Mouse (Mus musculus) heart, embryonic 11.5 days (tissue): ENCODE measurements around the gene Cux1. TPM values are rescaled to one million over a fixed set of nuclear protein-coding genes. Genes with fewer than 3 reads are reported as not detected.
A peak's percentile ranks its signal among the peaks of the same experiment; 100 is the strongest.

Source experiments
- ATAC-seq: fragments of 200-750 bp; cut with Nextera tagmentation; replicated peaks from 2 replicates; pipeline ENCODE4 v1.8.0; 2017; ENCODE audit warnings: moderate library complexity; ENCODE audit not compliant: insufficient number of reproducible peaks, low FRiP score, low TSS enrichment
- H3K27ac ChIP-seq: fragments of 300-500 bp; sonication (generic); 2 replicates; pipeline ENCODE4 v1.5.1; 2014; ENCODE audit warnings: mild to moderate bottlenecking, low read depth, low read length
- H3K27me3 ChIP-seq: fragments of 300-500 bp; sonication (generic); 2 replicates; pipeline ENCODE4 v1.6.1; 2014; ENCODE audit warnings: mild to moderate bottlenecking, low read length, mixed read lengths; ENCODE audit not compliant: control insufficient read depth, insufficient read depth
- H3K36me3 ChIP-seq: fragments of 300-500 bp; sonication (generic); 2 replicates; pipeline ENCODE4 v1.6.1; 2014; ENCODE audit warnings: mild to moderate bottlenecking, low read length, moderate library complexity, mixed read lengths; ENCODE audit not compliant: control insufficient read depth, insufficient read depth
- H3K4me1 ChIP-seq: fragments of 300-500 bp; sonication (generic); 2 replicates; pipeline ENCODE4 v1.6.1; 2014; ENCODE audit warnings: low read length; ENCODE audit not compliant: control insufficient read depth, insufficient read depth
- H3K4me2 ChIP-seq: fragments of 300-500 bp; sonication (generic); 2 replicates; pipeline ENCODE4 v1.6.1; 2014; ENCODE audit warnings: mild to moderate bottlenecking, moderate library complexity
- H3K4me3 ChIP-seq: fragments of 300-500 bp; sonication (generic); 2 replicates; pipeline ENCODE4 v1.5.1; 2014; ENCODE audit warnings: low read depth, low read length
- H3K9ac ChIP-seq: fragments of 300-500 bp; sonication (generic); 2 replicates; pipeline ENCODE4 v1.6.1; 2014; ENCODE audit warnings: mild to moderate bottlenecking, low read depth, low read length, moderate library complexity
- H3K9me3 ChIP-seq: fragments of 300-500 bp; sonication (generic); replicated peaks from 2 replicates; pipeline ENCODE4 v1.6.1; 2016; ENCODE audit warnings: low read length; ENCODE audit not compliant: control insufficient read depth
- WGBS: fragments of 180-500 bp; shearing (Covaris S2); extraction: QIAGEN DNeasy Blood & Tissue Kit; methylation state at CpG from one replicate; pipeline ENCODE4 v1.1.7; 2014; ENCODE audit not compliant: insufficient replicate concordance; 5-methylcytosine and 5-hydroxymethylcytosine counted together
- polyA plus RNA-seq: library from polyadenylated mRNA; unstranded; fragments of >200 nt; fragmentation: Nextera tagmentation; extraction: Ambion mirVana; gene quantifications from 2 replicates; pipeline ENCODE4 v1.2.1, GENCODE M21; 2014

The Cux1 gene
- polyA plus RNA-seq, 1 experiment from 2014 or later, result 67.5 TPM

- no peak overlapping the region for H3K4me3 ChIP-seq
- H3K4me1 ChIP-seq, result peaks cover 27% of the 10 kb centered on the region
- no peaks in the 10 kb centered on the region; the same call in 1 of the 2 replicates for H3K36me3 ChIP-seq
- H3K9me3 ChIP-seq, result no peaks in the 10 kb centered on the region
- ATAC-seq, result no peak
- H3K27me3 ChIP-seq, result no peaks in the 10 kb centered on the region
- no peak overlapping the region for H3K4me2 ChIP-seq
- H3K27ac ChIP-seq, result peak overlapping the region; percentile 6; the same call in 1 of the 2 replicates
- no peak overlapping the region for H3K9ac ChIP-seq
- 76% methylated on average over 7 of the region's 7 CpGs for WGBS
Observed at GRCm38 (mm10) chr5:136396256-136396655, 171.0 kb downstream of the Cux1 start.

DNA sequence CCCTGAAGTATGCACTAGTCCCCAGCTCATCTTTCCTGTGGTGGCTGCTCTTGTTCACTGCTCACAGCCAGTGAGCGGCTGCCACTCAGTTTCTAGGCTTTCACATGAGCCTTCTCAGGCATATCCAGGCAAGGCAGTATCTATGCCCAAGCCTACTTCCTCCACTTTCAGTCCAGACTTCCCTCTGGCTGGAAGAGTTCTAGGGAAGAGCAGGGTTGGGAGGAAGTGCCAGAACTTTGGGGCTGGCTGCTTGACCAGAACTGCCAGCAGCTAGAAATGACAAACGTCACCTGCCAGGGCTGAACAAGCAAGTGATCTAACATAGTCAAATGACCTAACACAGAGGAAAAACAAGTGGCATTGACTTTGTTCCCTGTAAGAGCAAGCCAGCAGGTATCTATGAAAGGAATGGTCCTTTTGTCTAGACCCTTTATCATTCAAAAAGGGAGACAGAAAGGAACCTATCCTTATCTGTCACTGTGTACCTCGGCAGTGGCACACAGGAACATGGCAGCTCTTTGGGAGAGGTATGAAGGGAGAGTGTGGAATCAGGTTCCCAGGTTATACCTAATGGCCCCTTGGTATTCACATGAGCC lies 171.6 kb downstream of the Cux1 start:
- ATAC-seq, result no peak
- no peak overlapping the region for H3K4me2 ChIP-seq
- H3K9me3 ChIP-seq, result no peaks in the 10 kb centered on the region
- no peak overlapping the region for H3K9ac ChIP-seq
- WGBS, result 67% methylated on average over 3 of the region's 3 CpGs
- H3K36me3 ChIP-seq, result no peaks in the 10 kb centered on the region; the same call in 1 of the 2 replicates
- 0 out of 2 replicates have a peak overlapping the region, but pooled peaks have one; percentile 22 for H3K27ac ChIP-seq
- no peak overlapping the region for H3K4me3 ChIP-seq
- H3K4me1 ChIP-seq, result peaks cover 27% of the 10 kb centered on the region
- H3K27me3 ChIP-seq, result no peaks in the 10 kb centered on the region

DNA sequence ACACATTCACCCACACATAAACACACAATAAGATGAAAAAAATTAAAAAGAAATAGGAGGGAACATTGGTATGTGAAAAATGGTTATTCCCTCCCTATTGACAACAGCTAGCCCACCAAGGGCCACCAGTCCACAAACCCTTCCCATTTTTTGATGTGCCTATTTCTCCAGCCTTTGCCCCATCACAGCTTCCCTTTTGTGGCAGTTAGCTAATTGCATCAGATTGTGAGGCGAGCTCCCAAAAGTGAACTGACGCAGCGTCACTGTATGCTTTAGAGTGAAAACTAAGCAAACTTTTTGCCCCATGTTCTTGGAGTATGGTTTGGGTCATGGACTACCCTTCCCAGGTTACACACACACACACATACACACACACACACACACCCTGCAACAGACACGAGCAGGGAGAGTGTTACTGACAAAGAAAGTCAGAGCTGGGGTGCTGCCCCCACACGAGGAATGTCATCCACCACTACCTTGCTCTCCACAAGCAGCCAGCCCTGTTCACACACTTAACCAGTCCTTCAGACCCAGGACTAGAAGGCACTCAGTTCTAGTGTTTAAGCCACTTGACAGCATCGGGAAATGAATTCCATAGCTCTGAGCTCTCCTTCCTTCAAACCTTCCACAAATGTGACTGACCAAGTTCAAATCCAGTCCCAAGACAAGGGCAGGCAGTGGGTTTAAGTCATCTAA lies 172.6 kb downstream of the Cux1 start:
- Histone ChIP-seq H3K9me3 (no peaks in the 10 kb centered on the region), H3K36me3 (no peaks in the 10 kb centered on the region; the same call in 1 of the 2 replicates), H3K27me3 (no peaks in the 10 kb centered on the region), H3K4me3 (no peak overlapping the region), H3K4me2 (no peak overlapping the region), H3K4me1 (peaks cover 27% of the 10 kb centered on the region), H3K9ac (no peak overlapping the region), H3K27ac (no peak overlapping the region)
- WGBS, result 61% methylated on average over 6 of the region's 6 CpGs
- no peak for ATAC-seq

DNA sequence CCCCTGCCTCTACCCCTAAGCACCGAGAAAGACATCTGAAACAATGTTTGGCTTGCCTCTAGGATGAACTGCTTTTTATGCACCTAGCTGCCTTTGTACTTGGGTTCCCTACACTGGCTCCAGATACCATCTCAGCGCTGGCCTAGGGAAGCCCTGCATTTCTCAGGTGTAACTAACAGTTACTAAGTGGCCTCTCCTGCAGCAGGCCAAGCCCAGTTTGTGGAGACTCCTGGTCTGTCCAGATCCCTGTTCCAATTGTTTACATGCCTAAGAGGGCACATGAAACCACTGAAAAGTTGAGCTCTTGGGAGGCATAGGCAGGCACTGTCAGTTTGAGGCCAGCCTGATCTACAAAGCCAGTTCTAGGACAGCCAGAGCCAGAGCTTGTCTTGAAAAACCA lies 173.7 kb downstream of the Cux1 start:
- H3K9ac ChIP-seq, result no peak overlapping the region
- H3K4me2 ChIP-seq, result no peak overlapping the region
- 97% methylated on average over 2 of the region's 2 CpGs for WGBS
- H3K27ac ChIP-seq, result no peak overlapping the region
- H3K9me3 ChIP-seq, result no peaks in the 10 kb centered on the region
- no peaks in the 10 kb centered on the region; the same call in 1 of the 2 replicates for H3K36me3 ChIP-seq
- H3K4me1 ChIP-seq, result peaks cover 26% of the 10 kb centered on the region
- ATAC-seq, result no peak
- no peaks in the 10 kb centered on the region for H3K27me3 ChIP-seq
- no peak overlapping the region for H3K4me3 ChIP-seq

- H3K36me3 ChIP-seq, result peaks cover 2% of the 10 kb centered on the region; the same call in 1 of the 2 replicates
- no peak overlapping the region for H3K27ac ChIP-seq
- H3K4me3 ChIP-seq, result no peak overlapping the region
- H3K27me3 ChIP-seq, result no peaks in the 10 kb centered on the region
- ATAC-seq, result no peak
- H3K9ac ChIP-seq, result no peak overlapping the region
- no peaks in the 10 kb centered on the region for H3K9me3 ChIP-seq
- peaks cover 8% of the 10 kb centered on the region for H3K4me1 ChIP-seq
- H3K4me2 ChIP-seq, result no peak overlapping the region
- 53% methylated on average over 2 of the region's 2 CpGs for WGBS
Observed at GRCm38 (mm10) chr5:136386757-136387156, 180.5 kb downstream of the Cux1 start.

DNA sequence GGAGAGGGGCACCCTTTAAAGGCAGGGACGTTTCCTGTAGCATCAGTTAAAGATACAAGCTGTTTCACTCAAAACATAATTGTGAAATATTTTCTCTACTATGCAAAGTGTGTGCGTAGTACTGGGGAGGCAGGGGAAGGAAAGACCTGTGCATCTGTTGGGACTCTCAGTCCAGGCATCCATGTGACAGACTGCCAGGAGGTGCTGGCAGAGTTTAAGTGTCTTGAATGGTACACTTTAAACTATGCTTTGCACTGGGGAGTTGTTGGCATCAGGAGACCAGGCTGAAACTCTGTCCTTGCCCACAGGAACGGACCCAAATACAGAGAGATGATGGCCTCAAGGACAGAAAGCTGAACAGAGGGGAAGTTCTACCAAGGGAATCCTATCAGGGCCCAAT lies 182.1 kb downstream of the Cux1 start:
- no peak for ATAC-seq
- 91% methylated on average over 3 of the region's 3 CpGs for WGBS
- Histone ChIP-seq H3K27ac (no peak overlapping the region), H3K4me2 (no peak overlapping the region), H3K4me1 (peaks cover 8% of the 10 kb centered on the region), H3K9ac (no peak overlapping the region), H3K36me3 (0 out of 2 replicates have a peak, but pooled peaks cover 2% of the 10 kb centered on the region), H3K4me3 (no peak overlapping the region), H3K9me3 (no peaks in the 10 kb centered on the region), H3K27me3 (no peaks in the 10 kb centered on the region)

DNA sequence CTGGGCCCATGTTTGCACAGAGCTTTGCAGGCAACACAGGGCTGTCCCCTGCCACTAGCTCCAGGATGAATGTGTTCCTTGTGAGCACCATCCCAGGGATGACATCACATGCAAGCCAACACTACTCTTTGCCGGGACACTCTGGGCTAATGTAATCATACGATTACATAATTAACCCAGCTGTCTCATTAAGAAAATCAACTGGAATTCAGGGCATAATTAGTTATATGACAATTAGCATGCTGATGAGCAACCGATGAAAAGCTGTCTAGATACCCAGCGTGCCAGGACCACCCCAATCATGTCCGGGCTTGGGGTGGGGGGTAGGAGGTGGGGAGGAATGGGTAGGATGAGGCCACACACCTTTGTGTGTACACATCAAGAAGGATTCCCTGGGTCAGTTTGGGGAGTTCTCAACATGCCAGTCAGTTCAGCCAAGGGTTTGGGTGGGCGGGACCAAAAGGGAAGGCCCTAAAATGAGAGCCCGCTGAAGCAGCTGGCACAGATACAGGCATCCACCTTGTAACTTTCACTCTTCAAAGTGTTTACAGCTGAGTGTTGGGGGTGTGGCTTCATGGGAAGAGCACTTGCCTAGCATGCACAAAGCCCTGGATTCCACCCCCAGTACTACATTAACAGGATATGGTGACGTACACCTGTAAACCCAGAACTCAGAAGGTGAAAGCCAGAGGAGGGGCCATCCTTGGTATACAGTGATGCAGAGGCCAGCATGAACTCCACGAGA lies 184.9 kb downstream of the Cux1 start:
- H3K27ac ChIP-seq, result no peak overlapping the region
- WGBS, result 88% methylated on average over 9 of the region's 9 CpGs
- no peak overlapping the region for H3K4me3 ChIP-seq
- H3K4me2 ChIP-seq, result no peak overlapping the region
- H3K9ac ChIP-seq, result no peak overlapping the region
- 0 out of 2 replicates have a peak, but pooled peaks cover 4% of the 10 kb centered on the region for H3K9me3 ChIP-seq
- H3K4me1 ChIP-seq, result peaks cover 4% of the 10 kb centered on the region
- 0 out of 2 replicates have a peak, but pooled peaks cover 6% of the 10 kb centered on the region for H3K36me3 ChIP-seq
- no peak for ATAC-seq
- H3K27me3 ChIP-seq, result no peaks in the 10 kb centered on the region

DNA sequence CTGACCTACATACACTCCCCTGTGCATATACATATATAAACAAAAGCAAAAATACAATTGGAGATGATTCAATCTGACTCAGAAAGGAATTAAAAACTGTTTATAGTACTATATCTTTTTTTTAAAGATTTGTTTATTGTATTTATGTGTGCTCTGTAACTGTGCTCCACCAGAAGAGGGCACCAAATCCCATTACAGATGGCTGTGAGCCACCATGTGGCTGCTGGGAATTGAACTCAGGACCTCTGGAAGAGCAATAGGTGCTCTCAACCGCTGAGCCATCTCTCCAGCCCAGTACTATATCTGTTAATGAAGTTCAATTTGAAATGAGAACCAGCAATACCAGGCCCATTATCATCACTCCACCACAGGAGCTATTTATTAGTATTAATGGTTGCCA lies 187.9 kb downstream of the Cux1 start:
- no peak overlapping the region for H3K9ac ChIP-seq
- H3K27ac ChIP-seq, result no peak overlapping the region
- 0 out of 2 replicates have a peak, but pooled peaks cover 4% of the 10 kb centered on the region for H3K9me3 ChIP-seq
- peaks cover 17% of the 10 kb centered on the region for H3K4me1 ChIP-seq
- H3K27me3 ChIP-seq, result no peaks in the 10 kb centered on the region
- no peak overlapping the region for H3K4me3 ChIP-seq
- 0 out of 2 replicates have a peak, but pooled peaks cover 6% of the 10 kb centered on the region for H3K36me3 ChIP-seq
- 77% methylated on average over 1 of the region's 1 CpGs for WGBS
- no peak for ATAC-seq
- no peak overlapping the region for H3K4me2 ChIP-seq
